Mouse (Mus musculus) C2C12 (cell line): Measurements from ENCODE around the gene Rnf13.

Source experiments
- CEBPB ChIP-seq: IDR thresholded peaks from one replicate; pipeline ENCODE4 v1.6.1; 2011; ENCODE audit warnings: low read depth, mild to moderate bottlenecking, control low read depth, moderate library complexity
- CTCF ChIP-seq: IDR thresholded peaks from one replicate; pipeline ENCODE4 v1.5.1; 2011; ENCODE audit not compliant: control insufficient read depth, insufficient read depth, insufficient read length
- MAX ChIP-seq: IDR thresholded peaks from one replicate; pipeline ENCODE4 v1.6.1; 2011; ENCODE audit warnings: mild to moderate bottlenecking, control low read depth
- MYOD1 ChIP-seq: IDR thresholded peaks from one replicate; pipeline ENCODE4 v1.6.1; 2011; ENCODE audit warnings: low read depth; ENCODE audit not compliant: control insufficient read depth, insufficient read length
- MYOG ChIP-seq: IDR thresholded peaks from one replicate; pipeline ENCODE4 v1.6.1; 2011; ENCODE audit not compliant: control insufficient read depth, insufficient read length; ENCODE audit errors: extremely low read depth

- TF ChIP-seq CTCF = no peak
- no peak for TF ChIP-seq MYOD1
- TF ChIP-seq MYOG = no peak
- no peak for TF ChIP-seq MAX
- no peak for TF ChIP-seq CEBPB
These were observed 53.4 kb downstream of the Rnf13 start for GRCm38 (mm10) chr3:57789005-57789962.
